Mouse (Mus musculus) myocyte (in vitro differentiated cells): ENCODE measurements at regions not wholly inside any gene's neighbourhood (a gene's known extent, or its start where the extent isn't known, plus 50 kb on each side); places are given as distances from the start of the nearest gene placed in this dataset.
"Not testable (repeated sequence)": the region's sequence is repeated elsewhere in the genome, so short reads cannot be mapped to it uniquely, and the experiment has no call there.

Source experiments
- H3K27me3 ChIP-seq: one replicate; pipeline ENCODE4 v1.6.1; 2011; ENCODE audit not compliant: control insufficient read depth, insufficient read depth, insufficient read length
- H3K36me3 ChIP-seq: one replicate; pipeline ENCODE4 v1.6.1; 2011; ENCODE audit not compliant: control insufficient read depth, insufficient read depth
- H3K4me2 ChIP-seq: one replicate; pipeline ENCODE4 v1.6.1; 2011; ENCODE audit warnings: low read depth, control low read depth
- H3K4me3 ChIP-seq: one replicate; pipeline ENCODE4 v1.5.1; 2011; ENCODE audit warnings: mild to moderate bottlenecking, control low read depth, moderate library complexity
- H3K79me2 ChIP-seq: one replicate; pipeline ENCODE4 v1.6.1; 2011; ENCODE audit not compliant: control insufficient read depth, insufficient read depth
- H3ac ChIP-seq: one replicate; pipeline ENCODE4 v1.6.1; 2011; ENCODE audit not compliant: control insufficient read depth, insufficient read length
- CEBPB ChIP-seq: IDR thresholded peaks from 2 replicates; pipeline ENCODE4 v1.6.1; 2011; ENCODE audit warnings: mild to moderate bottlenecking, moderate library complexity; ENCODE audit not compliant: poor library complexity, insufficient read depth, severe bottlenecking
- E2F4 ChIP-seq: IDR thresholded peaks from one replicate; pipeline ENCODE4 v1.6.1; 2011; ENCODE audit warnings: mild to moderate bottlenecking, control low read depth, moderate library complexity; ENCODE audit not compliant: insufficient read depth
- MAX ChIP-seq: IDR thresholded peaks from one replicate; pipeline ENCODE4 v1.6.1; 2011; ENCODE audit warnings: low read depth, mild to moderate bottlenecking, control low read depth
- MYOD1 ChIP-seq, 3 experiments: IDR thresholded peaks; one replicate each; pipeline ENCODE4 v1.6.1; 2011; ENCODE audit warnings: control low read depth in 2 of 3, low read depth in 2 of 3, mild to moderate bottlenecking in 2 of 3, moderate library complexity in 1 of 3; ENCODE audit not compliant: insufficient read length in 2 of 3, control insufficient read depth in 1 of 3
- MYOG ChIP-seq, 3 experiments: IDR thresholded peaks; one replicate each; pipeline ENCODE4 v1.6.1; 2011; ENCODE audit warnings: control low read depth in 2 of 3, low read depth in 2 of 3, mild to moderate bottlenecking in 2 of 3; ENCODE audit not compliant: insufficient read length in 2 of 3, control insufficient read depth in 1 of 3, insufficient read depth in 1 of 3
- POLR2A ChIP-seq: IDR thresholded peaks from one replicate; pipeline ENCODE4 v1.6.1; 2011; ENCODE audit warnings: low read depth, mild to moderate bottlenecking, control low read depth, moderate library complexity; ENCODE audit not compliant: insufficient read length
- POLR2AphosphoS2 ChIP-seq: IDR thresholded peaks from one replicate; pipeline ENCODE4 v1.6.1; 2011; ENCODE audit warnings: low read depth, control low read depth; ENCODE audit not compliant: insufficient read length
- REST ChIP-seq: IDR thresholded peaks from one replicate; pipeline ENCODE4 v1.6.1; 2011; ENCODE audit warnings: mild to moderate bottlenecking, control low read depth, moderate library complexity; ENCODE audit not compliant: insufficient read depth, insufficient read length
- SRF ChIP-seq: IDR thresholded peaks from one replicate; pipeline ENCODE4 v1.6.1; 2011; ENCODE audit warnings: low read depth; ENCODE audit not compliant: control insufficient read depth, insufficient read length
- TCF12 ChIP-seq: IDR thresholded peaks from one replicate; pipeline ENCODE4 v1.6.1; 2011; ENCODE audit warnings: mild to moderate bottlenecking, control low read depth; ENCODE audit not compliant: poor library complexity, insufficient read depth, severe bottlenecking
- TCF3 ChIP-seq: IDR thresholded peaks from one replicate; pipeline ENCODE4 v1.6.1; 2011; ENCODE audit warnings: low read depth, control low read depth; ENCODE audit not compliant: insufficient read length
- USF1 ChIP-seq: IDR thresholded peaks from one replicate; pipeline ENCODE4 v1.6.1; 2011; ENCODE audit warnings: low read depth, mild to moderate bottlenecking, control low read depth, moderate library complexity

- Histone ChIP-seq H3ac (no peak overlapping the region), H3K4me2 (no peak overlapping the region), H3K36me3 (no peaks in the 10 kb centered on the region), H3K4me3 (no peak overlapping the region), H3K27me3 (no peaks in the 10 kb centered on the region), H3K79me2 (no peaks in the 10 kb centered on the region)
- TF ChIP-seq TCF12: no peak
- TF ChIP-seq CEBPB: no peak
- TF ChIP-seq POLR2AphosphoS2: no peak
- no peak for TF ChIP-seq E2F4
- TF ChIP-seq REST: no peak
- TF ChIP-seq SRF: no peak
- no peak for TF ChIP-seq TCF3
- no peak for TF ChIP-seq MYOD1 (IDR thresholded peaks at IDR 0.05; ENCODE audit: control insufficient read depth in 1 of 3, insufficient read length in 2 of 3, low read depth in 2 of 3)
- TF ChIP-seq MAX: no peak
- TF ChIP-seq POLR2A: no peak
- no peak for TF ChIP-seq USF1
These were observed 230.1 kb downstream of the Fgf9 start for GRCm38 (mm10) chr14:58300411-58300887.

GRCm38 (mm10) chr14:58286007-58286525 is 215.7 kb downstream of the Fgf9 start:
- H3K27me3 ChIP-seq: no peaks in the 10 kb centered on the region
- no peak overlapping the region for H3ac ChIP-seq
- TF ChIP-seq E2F4 (no peak), POLR2A (no peak), CEBPB (no peak), TCF3 (no peak), TCF12 (no peak), MYOD1 (IDR thresholded peaks at IDR 0.05; ENCODE audit: control insufficient read depth in 1 of 3, insufficient read length in 2 of 3, low read depth in 2 of 3) (no peak), MYOG (IDR thresholded peaks at IDR 0.05; ENCODE audit: control insufficient read depth in 1 of 3, insufficient read depth in 1 of 3, insufficient read length in 2 of 3, low read depth in 2 of 3) (no peak), REST (no peak), POLR2AphosphoS2 (no peak), MAX (no peak), SRF (no peak), USF1 (no peak)

DNA sequence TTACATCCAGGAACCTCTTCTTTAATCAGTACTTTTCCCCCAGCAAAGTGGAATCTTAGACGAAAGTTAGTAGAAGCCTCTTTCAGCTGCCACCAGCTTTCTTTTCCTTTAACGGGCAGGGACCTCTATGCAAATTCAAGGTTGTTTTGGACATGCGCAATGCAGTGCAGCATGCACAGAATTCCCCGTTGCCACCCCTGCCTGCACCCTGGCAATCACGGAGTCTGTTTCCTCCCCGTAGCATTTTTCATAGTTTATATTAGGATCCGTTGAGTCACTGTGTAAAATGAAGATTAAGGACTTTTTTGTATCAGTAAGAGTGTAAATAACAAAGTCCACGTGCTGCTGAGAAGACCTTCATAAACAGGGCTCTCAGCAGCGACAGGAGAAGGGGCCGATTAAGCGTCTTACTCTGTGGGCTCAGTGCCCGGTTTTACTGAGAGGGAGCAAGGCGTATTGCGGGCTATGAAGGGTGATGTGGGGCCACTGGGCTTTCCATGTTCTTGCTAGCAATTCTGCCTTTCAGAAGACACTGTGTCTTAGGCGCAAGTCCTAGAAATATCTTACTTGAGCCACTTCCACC is 212.5 kb downstream of the Fgf9 start:
- no peaks in the 10 kb centered on the region for H3K79me2 ChIP-seq
- no peak overlapping the region for H3ac ChIP-seq
- H3K4me3 ChIP-seq: no peak overlapping the region
- H3K27me3 ChIP-seq: no peaks in the 10 kb centered on the region
- no peaks in the 10 kb centered on the region for H3K36me3 ChIP-seq
- H3K4me2 ChIP-seq: no peak overlapping the region
- TF ChIP-seq E2F4 (no peak), USF1 (no peak), CEBPB (no peak), POLR2AphosphoS2 (no peak), MAX (no peak), SRF (no peak), REST (no peak)

More at GRCm38 (mm10) chr14:58286007-58286525, 215.7 kb downstream of the Fgf9 start:
- Histone ChIP-seq H3K79me2 (no peaks in the 10 kb centered on the region), H3K4me3 (no peak overlapping the region), H3K36me3 (no peaks in the 10 kb centered on the region), H3K4me2 (no peak overlapping the region)

DNA sequence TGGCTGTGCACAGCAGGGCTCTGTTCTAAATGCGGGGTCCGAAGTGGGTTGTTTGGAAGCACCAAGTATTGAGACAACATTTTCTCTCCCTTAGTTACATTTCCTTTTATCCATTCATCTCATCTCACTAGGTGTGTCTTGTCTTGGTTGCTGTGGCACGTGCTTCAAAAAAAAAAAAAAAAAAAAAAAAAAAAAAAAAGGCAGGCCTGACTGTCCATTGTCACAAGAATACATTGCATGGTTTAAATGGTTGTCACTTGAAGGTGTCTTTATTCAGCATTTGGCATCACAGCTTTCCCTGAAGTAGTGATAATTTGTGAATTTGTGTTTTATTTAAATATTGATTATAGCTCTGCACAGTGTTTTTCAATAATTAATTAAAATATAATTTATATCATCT is 211.9 kb downstream of the Fgf9 start:
- no peak overlapping the region for H3ac ChIP-seq
- no peak overlapping the region for H3K4me3 ChIP-seq
- H3K79me2 ChIP-seq: no peaks in the 10 kb centered on the region
- H3K36me3 ChIP-seq: no peaks in the 10 kb centered on the region
- no peaks in the 10 kb centered on the region for H3K27me3 ChIP-seq
- no peak overlapping the region for H3K4me2 ChIP-seq
- TF ChIP-seq TCF12: no peak
- no peak for TF ChIP-seq SRF
- TF ChIP-seq POLR2AphosphoS2: no peak
- TF ChIP-seq E2F4: no peak
- TF ChIP-seq TCF3: no peak
- TF ChIP-seq MYOG (IDR thresholded peaks at IDR 0.05; ENCODE audit: control insufficient read depth in 1 of 3, insufficient read depth in 1 of 3, insufficient read length in 2 of 3, low read depth in 2 of 3): no peak

DNA sequence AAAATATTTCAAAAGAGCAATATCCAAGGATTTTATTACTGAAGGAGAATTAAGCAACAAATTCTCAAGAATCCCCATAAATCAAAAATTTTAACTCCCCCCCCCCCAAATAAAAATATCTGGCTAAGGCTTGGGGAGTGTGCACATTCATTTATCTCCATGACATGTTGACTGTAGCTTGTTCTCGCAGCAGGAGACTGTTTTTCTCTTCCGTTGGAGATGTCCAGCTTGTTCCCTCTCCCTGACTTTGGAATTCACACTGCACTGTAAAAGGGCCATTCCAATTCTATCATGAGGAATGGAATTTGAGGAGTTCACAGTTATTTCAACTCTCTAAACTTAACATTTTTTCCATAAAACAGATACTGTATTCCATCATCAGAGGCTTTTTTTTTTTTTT is 204.1 kb downstream of the Fgf9 start:
- not testable (repeated sequence) for H3K4me2 ChIP-seq, H3ac ChIP-seq, H3K79me2 ChIP-seq

More for the DNA sequence above, 204.1 kb downstream of the Fgf9 start:
- H3K4me3 ChIP-seq, H3K27me3 ChIP-seq, H3K36me3 ChIP-seq: not testable (repeated sequence)
